Mouse (Mus musculus) large intestine, adult 2 months (tissue): ENCODE data around the gene Hdgfl2. TPM values are rescaled to one million over a fixed set of nuclear protein-coding genes. Genes with fewer than 3 reads are reported as not detected.

Experiments used
- DNase-seq: peaks from one replicate; pipeline ENCODE4 v3.0.0-alpha.2; 2012; ENCODE audit warnings: low read depth, low spot score
- WGBS: fragments of 180-500 bp; shearing (Covaris S2); methylation state at CpG from one replicate; pipeline ENCODE4 v1.1.7; 2018; 5-methylcytosine and 5-hydroxymethylcytosine counted together
- polyA plus RNA-seq: library from polyadenylated mRNA; depleted of rRNA; stranded (reverse); fragments of >200 nt; gene quantifications from 2 replicates; pipeline ENCODE4 v1.2.3, GENCODE M21; 2012; rRNA removed

Hdgfl2 gene
- polyA plus RNA-seq, 1 experiment: 22.2 TPM

- no peak for DNase-seq
Observed at GRCm38 (mm10) chr17:56146131-56146530, 66.7 kb downstream of the Hdgfl2 start.

GRCm38 (mm10) chr17:56147420-56147819 lies 68.0 kb downstream of the Hdgfl2 start:
- WGBS: 53% methylated on average over 12 of the region's 12 CpGs
- no peak for DNase-seq

More at GRCm38 (mm10) chr17:56146131-56146530, 66.7 kb downstream of the Hdgfl2 start:
- 22% methylated on average over 9 of the region's 9 CpGs for WGBS

- no peak for DNase-seq
- 35% methylated on average over 9 of the region's 9 CpGs for WGBS
Observed at GRCm38 (mm10) chr17:56148280-56148679, 68.8 kb downstream of the Hdgfl2 start.

GRCm38 (mm10) chr17:56148790-56149618 lies 69.6 kb downstream of the Hdgfl2 start:
- WGBS: 6% methylated on average over 30 of the region's 30 CpGs
- DNase-seq: no peak

GRCm38 (mm10) chr17:56149897-56150296 lies 70.5 kb downstream of the Hdgfl2 start:
- 51% methylated on average over 2 of the region's 2 CpGs for WGBS
- no peak for DNase-seq

Other genes with a start within 250 kb of the Hdgfl2 start
- 0.35 and 0.56 TPM in 2 replicates for gene Zfp119a, start 200.7 kb upstream of the Hdgfl2 start, polyA plus RNA-seq
- gene Zfp959, start 187.5 kb upstream of the Hdgfl2 start, polyA plus RNA-seq: 0.89 and 1.3 TPM in 2 replicates
- gene Zfp119b, start 130.1 kb upstream of the Hdgfl2 start, polyA plus RNA-seq: 0.45 and 0.60 TPM in 2 replicates
- gene Ebi3, start 127.0 kb upstream of the Hdgfl2 start, polyA plus RNA-seq: 5.6 and 7.3 TPM in 2 replicates
- 5.8 and 7.2 TPM in 2 replicates for gene Yju2, start 120.5 kb upstream of the Hdgfl2 start, polyA plus RNA-seq
- 1.6 and 1.7 TPM in 2 replicates for gene Shd, start 109.2 kb upstream of the Hdgfl2 start, polyA plus RNA-seq
- gene Fsd1, start 93.1 kb upstream of the Hdgfl2 start, polyA plus RNA-seq: 1.3 and 2.3 TPM in 2 replicates
- gene Stap2, start 74.0 kb upstream of the Hdgfl2 start, polyA plus RNA-seq: 174 and 242 TPM in 2 replicates
- gene Mpnd, start 73.9 kb upstream of the Hdgfl2 start, polyA plus RNA-seq: 177 and 217 TPM in 2 replicates
- gene Sh3gl1, start 43.0 kb upstream of the Hdgfl2 start, polyA plus RNA-seq: 56.9 and 68.9 TPM in 2 replicates
- gene Chaf1a, start 39.2 kb upstream of the Hdgfl2 start, polyA plus RNA-seq: 6.9 and 7.0 TPM in 2 replicates
- 51.6 and 65.0 TPM in 2 replicates for gene Ubxn6, start 4.6 kb upstream of the Hdgfl2 start, polyA plus RNA-seq
- gene Plin4, start 30.2 kb downstream of the Hdgfl2 start, polyA plus RNA-seq: 12.9 and 18.1 TPM in 2 replicates
- 0.27 and 0.49 TPM in 2 replicates for gene Plin5, start 38.0 kb downstream of the Hdgfl2 start, polyA plus RNA-seq
- gene Lrg1, start 42.4 kb downstream of the Hdgfl2 start, polyA plus RNA-seq: 13.0 and 29.5 TPM in 2 replicates
- gene Sema6b, start 60.7 kb downstream of the Hdgfl2 start, polyA plus RNA-seq: 3.3 and 3.5 TPM in 2 replicates
- 11.3 and 13.6 TPM in 2 replicates for gene Tnfaip8l1, start 82.8 kb downstream of the Hdgfl2 start, polyA plus RNA-seq
- 112 and 113 TPM in 2 replicates for gene Mydgf, start 104.3 kb downstream of the Hdgfl2 start, polyA plus RNA-seq
- 33.6 and 42.8 TPM in 2 replicates for gene Dpp9, start 139.3 kb downstream of the Hdgfl2 start, polyA plus RNA-seq
- 15.2 and 19.1 TPM in 2 replicates for gene Fem1a, start 177.2 kb downstream of the Hdgfl2 start, polyA plus RNA-seq
- 45.4 and 61.3 TPM in 2 replicates for gene Ticam1, start 197.2 kb downstream of the Hdgfl2 start, polyA plus RNA-seq
- 81.6 and 154 TPM in 2 replicates for gene Plin3, start 213.2 kb downstream of the Hdgfl2 start, polyA plus RNA-seq
- gene Arrdc5, start 220.7 kb downstream of the Hdgfl2 start, polyA plus RNA-seq: not detected in 2 replicates
- 29.2 and 30.7 TPM in 2 replicates for gene Uhrf1, start 223.7 kb downstream of the Hdgfl2 start, polyA plus RNA-seq
- 16.4 and 22.7 TPM in 2 replicates for gene Kdm4b, start 246.4 kb downstream of the Hdgfl2 start, polyA plus RNA-seq